Mouse (Mus musculus) stomach, embryonic 15.5 days (tissue): ENCODE measurements around the gene Chd6. TPM values are rescaled to one million over a fixed set of nuclear protein-coding genes. Genes with fewer than 3 reads are reported as not detected.

Source experiments
- ATAC-seq: fragments of 200-750 bp; cut with Nextera tagmentation; 2 replicates; pipeline ENCODE4 v1.8.0; 2017; ENCODE audit warnings: low read depth, moderate number of reproducible peaks, moderate TSS enrichment; ENCODE audit not compliant: insufficient read depth, low FRiP score
- H3K27ac ChIP-seq: fragments of 300-500 bp; sonication (generic); 2 replicates; pipeline ENCODE4 v1.5.1; 2015; ENCODE audit warnings: mild to moderate bottlenecking, inconsistent platforms
- H3K27me3 ChIP-seq: fragments of 300-500 bp; sonication (generic); replicated peaks from 2 replicates; pipeline ENCODE4 v1.6.1; 2015; ENCODE audit warnings: inconsistent platforms
- H3K36me3 ChIP-seq: fragments of 300-500 bp; sonication (generic); 2 replicates; pipeline ENCODE4 v1.6.1; 2015; ENCODE audit warnings: inconsistent platforms
- H3K4me1 ChIP-seq: fragments of 300-500 bp; sonication (generic); 2 replicates; pipeline ENCODE4 v1.6.1; 2015; ENCODE audit warnings: inconsistent platforms
- H3K4me2 ChIP-seq: fragments of 300-500 bp; sonication (generic); 2 replicates; pipeline ENCODE4 v1.6.1; 2015; ENCODE audit warnings: mild to moderate bottlenecking, inconsistent platforms
- H3K4me3 ChIP-seq: fragments of 300-500 bp; sonication (generic); replicated peaks from 2 replicates; pipeline ENCODE4 v1.5.1; 2015; ENCODE audit warnings: inconsistent platforms
- H3K9ac ChIP-seq: fragments of 300-500 bp; sonication (generic); 2 replicates; pipeline ENCODE4 v1.6.1; 2015; ENCODE audit warnings: inconsistent platforms
- H3K9me3 ChIP-seq: fragments of 300-500 bp; sonication (generic); 2 replicates; pipeline ENCODE4 v1.6.1; 2016; ENCODE audit warnings: inconsistent platforms
- WGBS: fragments of 180-500 bp; shearing (Covaris S2); methylation state at CpG from one replicate; pipeline ENCODE4 v1.1.7; 2015; 5-methylcytosine and 5-hydroxymethylcytosine counted together
- polyA plus RNA-seq: library from polyadenylated mRNA; unstranded; fragments of >200 nt; fragmentation: Nextera tagmentation; extraction: Ambion mirVana; gene quantifications from 2 replicates; pipeline ENCODE4 v1.2.1, GENCODE M21; 2015

Chd6 gene
- polyA plus RNA-seq, 1 experiment from 2014 or later = 25.7 TPM

DNA sequence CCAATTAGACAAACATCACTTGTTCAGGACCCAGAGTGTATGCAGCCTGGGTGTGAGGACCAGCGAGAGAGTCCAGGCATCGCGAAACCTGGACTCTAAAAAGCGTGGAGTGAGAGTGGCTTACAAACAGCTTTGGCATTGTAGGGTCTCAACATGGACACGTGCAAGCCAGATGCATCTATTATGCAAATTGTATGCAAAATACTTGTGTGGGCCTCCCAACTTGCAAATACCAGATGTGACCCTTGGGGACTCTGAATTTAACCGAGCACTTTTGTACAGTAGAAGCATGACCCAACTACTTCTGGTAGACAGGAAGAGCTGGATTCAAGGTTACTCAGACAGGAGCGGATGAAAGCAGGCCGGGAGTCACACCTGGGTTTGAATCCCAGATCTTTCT lies 192.2 kb downstream of the Chd6 start:
- H3K9me3 ChIP-seq = no peaks in the 10 kb centered on the region
- H3K4me1 ChIP-seq = peaks cover 2% of the 10 kb centered on the region; the same call in 1 of the 2 replicates
- no peak for ATAC-seq
- H3K9ac ChIP-seq = no peak overlapping the region
- no peak overlapping the region for H3K4me2 ChIP-seq
- H3K27me3 ChIP-seq = peaks cover 16% of the 10 kb centered on the region; the same call in 1 of the 2 replicates
- no peaks in the 10 kb centered on the region for H3K36me3 ChIP-seq
- H3K4me3 ChIP-seq = no peak overlapping the region
- 83% methylated on average over 8 of the region's 8 CpGs for WGBS
- peak overlapping the region; percentile 52; the same call in 1 of the 2 replicates for H3K27ac ChIP-seq

GRCm38 (mm10) chr2:160915821-160916610 lies 192.9 kb downstream of the Chd6 start:
- H3K9ac ChIP-seq = no peak overlapping the region
- peaks cover 23% of the 10 kb centered on the region; the same call in 1 of the 2 replicates for H3K27me3 ChIP-seq
- no peak overlapping the region for H3K4me3 ChIP-seq
- ATAC-seq = peak; percentile 11; the same call in 1 of the 2 replicates
- H3K27ac ChIP-seq = peak overlapping the region; percentile 52; the same call in 1 of the 2 replicates
- 54% methylated on average over 13 of the region's 13 CpGs for WGBS
- H3K4me1 ChIP-seq = peaks cover 9% of the 10 kb centered on the region; the same call in 1 of the 2 replicates
- no peak overlapping the region for H3K4me2 ChIP-seq
- no peaks in the 10 kb centered on the region for H3K9me3 ChIP-seq
- no peaks in the 10 kb centered on the region for H3K36me3 ChIP-seq

- Histone ChIP-seq H3K4me2 (no peak overlapping the region), H3K36me3 (no peaks in the 10 kb centered on the region), H3K27me3 (peaks cover 34% of the 10 kb centered on the region; the same call in 1 of the 2 replicates), H3K27ac (peak overlapping the region; percentile 52; the same call in 1 of the 2 replicates), H3K9me3 (no peaks in the 10 kb centered on the region), H3K4me3 (no peak overlapping the region), H3K4me1 (peaks cover 10% of the 10 kb centered on the region; the same call in 1 of the 2 replicates), H3K9ac (no peak overlapping the region)
- ATAC-seq = no peak
- WGBS = 64% methylated on average over 9 of the region's 9 CpGs
Measured at GRCm38 (mm10) chr2:160914656-160915055, 194.2 kb downstream of the Chd6 start.

DNA sequence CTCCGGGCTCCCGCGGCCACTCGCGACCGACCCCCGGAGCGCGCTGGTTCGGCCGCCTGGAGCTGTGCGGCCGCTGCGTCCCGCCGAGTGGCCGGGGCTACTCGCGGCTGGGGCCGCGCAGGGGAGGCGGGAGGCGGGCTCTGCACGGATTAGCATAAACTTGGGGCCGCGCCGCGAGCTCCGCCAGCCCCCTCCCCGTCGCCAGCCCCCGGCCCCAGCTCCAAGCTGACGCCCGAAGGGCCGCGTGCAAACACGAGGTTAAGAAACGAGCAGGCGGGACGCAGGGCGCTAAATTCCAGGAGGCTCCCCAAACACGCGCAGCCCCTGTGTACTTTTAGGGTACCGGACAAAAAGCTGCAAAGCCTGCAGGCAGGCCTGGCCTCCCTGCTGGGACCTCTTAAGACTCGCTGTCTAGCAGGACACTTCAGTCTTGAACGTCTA lies 196.6 kb downstream of the Chd6 start, which contains the start of gene Emilin3:
Gene Emilin3 (minus strand): TSS at position 98 of the 441 bp plus-strand sequence.
- H3K27me3 ChIP-seq = peaks cover 34% of the 10 kb centered on the region; the same call in 1 of the 2 replicates
- 1% methylated on average over 46 of the region's 46 CpGs for WGBS
- H3K9me3 ChIP-seq = no peaks in the 10 kb centered on the region
- H3K4me3 ChIP-seq = peak within 1 kb of the TSS; percentile 55
- H3K4me2 ChIP-seq = peak within 1 kb of the TSS; percentile 84
- H3K9ac ChIP-seq = peak within 1 kb of the TSS; percentile 29; the same call in 1 of the 2 replicates
- peaks cover 10% of the 10 kb centered on the region; the same call in 1 of the 2 replicates for H3K4me1 ChIP-seq
- peak; percentile 54; the same call in 1 of the 2 replicates for ATAC-seq
- H3K36me3 ChIP-seq = 0 out of 2 replicates have a peak, but pooled peaks cover 5% of the 10 kb centered on the region
- peak within 1 kb of the TSS; percentile 44; the same call in 1 of the 2 replicates for H3K27ac ChIP-seq

- H3K4me3 ChIP-seq = peak overlapping the region; percentile 55
- H3K27me3 ChIP-seq = peaks cover 34% of the 10 kb centered on the region; the same call in 1 of the 2 replicates
- WGBS = under 1% methylated on average over 62 of the region's 64 CpGs
- peak overlapping the region; percentile 44; the same call in 1 of the 2 replicates for H3K27ac ChIP-seq
- ATAC-seq = peak; percentile 17; the same call in 1 of the 2 replicates
- H3K4me2 ChIP-seq = peak overlapping the region; percentile 84
- no peaks in the 10 kb centered on the region for H3K9me3 ChIP-seq
- H3K9ac ChIP-seq = peak overlapping the region; percentile 29; the same call in 1 of the 2 replicates
- H3K4me1 ChIP-seq = peaks cover 10% of the 10 kb centered on the region; the same call in 1 of the 2 replicates
- 0 out of 2 replicates have a peak, but pooled peaks cover 5% of the 10 kb centered on the region for H3K36me3 ChIP-seq
Measured at GRCm38 (mm10) chr2:160911558-160912201, 197.2 kb downstream of the Chd6 start.

GRCm38 (mm10) chr2:160910633-160911032 lies 198.2 kb downstream of the Chd6 start:
- peaks cover 34% of the 10 kb centered on the region; the same call in 1 of the 2 replicates for H3K27me3 ChIP-seq
- H3K4me2 ChIP-seq = peak overlapping the region; percentile 84
- no peak overlapping the region for H3K27ac ChIP-seq
- 81% methylated on average over 5 of the region's 5 CpGs for WGBS
- H3K9ac ChIP-seq = no peak overlapping the region
- ATAC-seq = no peak
- peaks cover 10% of the 10 kb centered on the region; the same call in 1 of the 2 replicates for H3K4me1 ChIP-seq
- no peak overlapping the region; the same call in 1 of the 2 replicates for H3K4me3 ChIP-seq
- H3K36me3 ChIP-seq = 0 out of 2 replicates have a peak, but pooled peaks cover 5% of the 10 kb centered on the region
- H3K9me3 ChIP-seq = no peaks in the 10 kb centered on the region

DNA sequence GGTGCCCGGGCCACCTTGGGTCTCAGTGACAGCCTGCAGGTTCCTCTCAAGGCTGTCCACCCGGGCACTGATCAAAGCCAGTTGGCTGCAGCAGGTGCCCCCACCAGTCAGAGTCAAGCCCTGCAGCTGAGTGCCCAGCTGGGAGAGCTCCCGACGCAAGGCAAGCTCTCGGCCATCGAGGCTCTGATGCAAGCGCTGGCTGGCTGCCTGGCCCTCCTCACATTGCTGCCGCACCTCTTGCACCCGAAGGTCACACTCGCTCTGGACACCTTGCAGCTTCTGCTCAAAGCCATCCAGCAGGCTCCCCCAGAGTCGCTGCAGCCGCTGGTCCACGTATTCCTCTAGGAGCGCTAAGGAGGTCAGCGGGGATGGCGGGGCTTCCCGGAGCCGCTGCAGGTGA lies 200.3 kb downstream of the Chd6 start:
- Histone ChIP-seq H3K36me3 (0 out of 2 replicates have a peak, but pooled peaks cover 5% of the 10 kb centered on the region), H3K4me1 (peaks cover 10% of the 10 kb centered on the region; the same call in 1 of the 2 replicates), H3K27ac (no peak overlapping the region), H3K9me3 (no peaks in the 10 kb centered on the region), H3K27me3 (peaks cover 34% of the 10 kb centered on the region; the same call in 1 of the 2 replicates), H3K4me3 (no peak overlapping the region), H3K9ac (no peak overlapping the region), H3K4me2 (no peak overlapping the region)
- 58% methylated on average over 18 of the region's 18 CpGs for WGBS
- no peak for ATAC-seq

DNA sequence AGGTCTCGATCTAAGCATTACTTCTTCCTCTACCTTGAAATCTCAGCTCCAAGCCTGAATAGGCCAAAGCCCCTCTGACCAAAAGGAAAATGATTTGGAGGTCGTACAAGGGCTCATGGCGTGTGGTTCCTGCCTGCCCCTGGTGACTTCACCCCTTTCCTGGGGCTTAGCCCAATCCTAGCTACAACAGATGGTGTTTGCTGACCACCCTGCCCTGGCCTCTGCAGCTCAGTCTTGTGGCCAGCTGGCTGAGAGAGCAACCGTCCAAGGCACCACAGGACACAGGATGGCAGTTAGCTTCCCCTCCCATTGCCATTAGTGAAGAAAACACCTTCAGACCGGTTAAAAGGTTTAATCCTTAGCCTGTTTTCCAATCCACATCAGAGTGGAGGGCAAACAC lies 202.8 kb downstream of the Chd6 start:
- ATAC-seq = no peak
- H3K27ac ChIP-seq = no peak overlapping the region
- H3K27me3 ChIP-seq = 0 out of 2 replicates have a peak, but pooled peaks cover 12% of the 10 kb centered on the region
- no peak overlapping the region for H3K9ac ChIP-seq
- WGBS = 78% methylated on average over 5 of the region's 5 CpGs
- no peak overlapping the region for H3K4me2 ChIP-seq
- 0 out of 2 replicates have a peak, but pooled peaks cover 2% of the 10 kb centered on the region for H3K4me1 ChIP-seq
- H3K9me3 ChIP-seq = no peaks in the 10 kb centered on the region
- H3K4me3 ChIP-seq = no peak overlapping the region
- H3K36me3 ChIP-seq = 0 out of 2 replicates have a peak, but pooled peaks cover 5% of the 10 kb centered on the region

GRCm38 (mm10) chr2:160905301-160905700 lies 203.6 kb downstream of the Chd6 start:
- H3K4me3 ChIP-seq = no peak overlapping the region
- H3K27me3 ChIP-seq = 0 out of 2 replicates have a peak, but pooled peaks cover 6% of the 10 kb centered on the region
- WGBS = 95% methylated on average over 12 of the region's 12 CpGs
- 0 out of 2 replicates have a peak, but pooled peaks cover 5% of the 10 kb centered on the region for H3K36me3 ChIP-seq
- no peaks in the 10 kb centered on the region for H3K9me3 ChIP-seq
- H3K27ac ChIP-seq = no peak overlapping the region
- ATAC-seq = no peak
- H3K4me2 ChIP-seq = no peak overlapping the region
- no peaks in the 10 kb centered on the region for H3K4me1 ChIP-seq
- H3K9ac ChIP-seq = no peak overlapping the region

- Histone ChIP-seq H3K9ac (no peak overlapping the region), H3K4me2 (no peak overlapping the region), H3K4me1 (no peaks in the 10 kb centered on the region), H3K27ac (no peak overlapping the region), H3K4me3 (no peak overlapping the region), H3K36me3 (no peaks in the 10 kb centered on the region), H3K27me3 (no peaks in the 10 kb centered on the region), H3K9me3 (no peaks in the 10 kb centered on the region)
- 68% methylated on average over 7 of the region's 7 CpGs for WGBS
- ATAC-seq = no peak
Measured at GRCm38 (mm10) chr2:160901656-160902412, 207.0 kb downstream of the Chd6 start.
